Mouse (Mus musculus) forebrain, embryonic 13.5 days (tissue): ENCODE results near the gene Abcc12. TPM values are rescaled to one million over a fixed set of nuclear protein-coding genes. Genes with fewer than 3 reads are reported as not detected.

Source experiments
- ATAC-seq: fragments of 200-750 bp; cut with Nextera tagmentation; 2 replicates; pipeline ENCODE4 v1.8.0; 2017
- H3K27ac ChIP-seq: fragments of 300-500 bp; sonication (generic); 2 replicates; pipeline ENCODE4 v1.5.1; 2015; ENCODE audit warnings: inconsistent platforms, mild to moderate bottlenecking, moderate library complexity
- H3K27me3 ChIP-seq: fragments of 300-500 bp; sonication (generic); 2 replicates; pipeline ENCODE4 v1.6.1; 2015; ENCODE audit warnings: mild to moderate bottlenecking, inconsistent platforms
- H3K36me3 ChIP-seq: fragments of 300-500 bp; sonication (generic); 2 replicates; pipeline ENCODE4 v1.6.1; 2015; ENCODE audit warnings: mild to moderate bottlenecking, inconsistent platforms; ENCODE audit not compliant: poor library complexity, severe bottlenecking
- H3K4me1 ChIP-seq: fragments of 300-500 bp; sonication (generic); 2 replicates; pipeline ENCODE4 v1.6.1; 2015; ENCODE audit warnings: inconsistent platforms
- H3K4me2 ChIP-seq: fragments of 300-500 bp; sonication (generic); 2 replicates; pipeline ENCODE4 v1.6.1; 2015; ENCODE audit warnings: inconsistent platforms, mild to moderate bottlenecking, moderate library complexity
- H3K4me3 ChIP-seq: fragments of 300-500 bp; sonication (generic); 2 replicates; pipeline ENCODE4 v1.5.1; 2015; ENCODE audit warnings: mild to moderate bottlenecking, inconsistent platforms
- H3K9ac ChIP-seq: fragments of 300-500 bp; sonication (generic); 2 replicates; pipeline ENCODE4 v1.6.1; 2015; ENCODE audit warnings: mild to moderate bottlenecking, inconsistent platforms
- H3K9me3 ChIP-seq: fragments of 300-500 bp; sonication (generic); replicated peaks from 2 replicates; pipeline ENCODE4 v1.6.1; 2016; ENCODE audit warnings: inconsistent platforms
- WGBS: fragments of 180-500 bp; shearing (Covaris S2); methylation state at CpG from one replicate; pipeline ENCODE4 v1.1.7; 2015; 5-methylcytosine and 5-hydroxymethylcytosine counted together
- polyA plus RNA-seq: library from polyadenylated mRNA; unstranded; fragments of >200 nt; fragmentation: Nextera tagmentation; extraction: Ambion mirVana; gene quantifications from 2 replicates; pipeline ENCODE4 v1.2.1, GENCODE M21; 2015

Gene Abcc12
- polyA plus RNA-seq, 1 experiment from 2014 or later = 0.15 TPM

DNA sequence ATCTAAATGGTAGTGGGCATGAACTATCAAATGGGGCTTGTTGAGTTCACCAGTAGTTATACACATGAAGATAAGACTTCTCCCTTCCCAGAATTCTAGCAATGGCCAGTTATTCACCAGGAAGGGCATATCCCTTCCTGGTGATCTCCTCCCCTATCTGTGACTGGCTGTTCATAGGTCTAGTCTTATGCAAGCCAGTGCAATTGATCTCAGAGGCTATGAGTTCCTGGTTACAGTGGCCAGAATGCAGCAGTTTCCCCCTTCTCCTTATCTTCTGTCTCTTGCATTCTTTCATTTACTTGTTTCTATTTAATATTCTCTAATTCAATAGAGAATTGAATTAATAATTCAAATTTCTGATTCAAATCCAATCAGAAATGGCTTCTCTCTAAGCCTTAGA lies 96.2 kb downstream of the Abcc12 start:
- no peaks in the 10 kb centered on the region for H3K4me1 ChIP-seq
- no peak overlapping the region for H3K27ac ChIP-seq
- no peaks in the 10 kb centered on the region for H3K9me3 ChIP-seq
- H3K27me3 ChIP-seq = no peaks in the 10 kb centered on the region
- H3K4me2 ChIP-seq = no peak overlapping the region
- no peaks in the 10 kb centered on the region for H3K36me3 ChIP-seq
- no peak for ATAC-seq
- H3K4me3 ChIP-seq = no peak overlapping the region
- no peak overlapping the region for H3K9ac ChIP-seq

- Histone ChIP-seq H3K9me3 (no peaks in the 10 kb centered on the region), H3K4me2 (no peak overlapping the region), H3K36me3 (no peaks in the 10 kb centered on the region), H3K4me3 (no peak overlapping the region), H3K4me1 (no peaks in the 10 kb centered on the region), H3K9ac (no peak overlapping the region), H3K27ac (no peak overlapping the region), H3K27me3 (no peaks in the 10 kb centered on the region)
- 89% methylated on average over 1 of the region's 1 CpGs for WGBS
- ATAC-seq = no peak
These were observed 98.4 kb downstream of the Abcc12 start for GRCm38 (mm10) chr8:86482116-86482515.

DNA sequence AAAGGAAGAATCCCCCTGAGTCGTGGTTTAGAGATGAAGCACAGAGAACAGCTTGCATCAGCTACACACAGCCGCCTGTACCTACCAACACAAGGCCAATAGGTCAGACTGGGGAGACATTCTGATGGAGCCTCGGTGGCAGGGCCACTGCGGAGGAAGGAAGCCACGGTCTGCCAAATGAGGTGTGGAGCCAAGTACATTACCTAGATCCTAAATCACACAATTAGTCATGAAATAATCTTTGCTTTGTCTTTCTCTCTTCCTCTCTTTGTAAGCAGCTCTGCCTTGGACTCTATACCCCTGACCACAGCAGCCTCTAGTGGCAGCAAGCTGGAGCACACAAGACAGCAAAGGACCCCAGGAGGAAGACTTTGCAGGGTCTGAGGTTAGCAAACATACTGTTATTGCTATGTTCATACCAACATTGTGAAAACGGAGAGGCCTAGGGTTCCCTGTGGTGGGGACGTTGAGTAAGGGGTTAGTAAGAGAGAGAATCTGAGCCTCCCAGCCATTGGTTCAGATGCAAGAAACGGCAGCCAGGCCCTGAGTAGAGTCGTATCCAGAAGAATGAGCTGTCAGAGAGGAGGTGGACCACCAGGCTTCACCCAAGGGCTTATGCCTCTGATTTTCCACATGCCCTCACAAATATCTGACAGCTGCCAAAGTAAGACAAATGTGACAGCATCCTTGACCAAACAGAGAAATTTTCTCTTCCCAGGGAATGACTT lies 104.6 kb downstream of the Abcc12 start:
- no peak overlapping the region for H3K4me2 ChIP-seq
- 55% methylated on average over 9 of the region's 9 CpGs for WGBS
- 0 out of 2 replicates have a peak, but pooled peaks cover 5% of the 10 kb centered on the region for H3K4me1 ChIP-seq
- peak; percentile 93 for ATAC-seq
- no peaks in the 10 kb centered on the region for H3K27me3 ChIP-seq
- H3K9me3 ChIP-seq = no peaks in the 10 kb centered on the region
- H3K27ac ChIP-seq = no peak overlapping the region
- H3K9ac ChIP-seq = no peak overlapping the region
- no peak overlapping the region for H3K4me3 ChIP-seq
- H3K36me3 ChIP-seq = no peaks in the 10 kb centered on the region

- 95% methylated on average over 4 of the region's 4 CpGs for WGBS
- Histone ChIP-seq H3K27me3 (no peaks in the 10 kb centered on the region), H3K27ac (no peak overlapping the region), H3K4me1 (0 out of 2 replicates have a peak, but pooled peaks cover 5% of the 10 kb centered on the region), H3K4me2 (no peak overlapping the region), H3K9ac (no peak overlapping the region), H3K9me3 (no peaks in the 10 kb centered on the region), H3K36me3 (no peaks in the 10 kb centered on the region), H3K4me3 (no peak overlapping the region)
- ATAC-seq = no peak
These were observed 106.0 kb downstream of the Abcc12 start for GRCm38 (mm10) chr8:86474461-86474860.

DNA sequence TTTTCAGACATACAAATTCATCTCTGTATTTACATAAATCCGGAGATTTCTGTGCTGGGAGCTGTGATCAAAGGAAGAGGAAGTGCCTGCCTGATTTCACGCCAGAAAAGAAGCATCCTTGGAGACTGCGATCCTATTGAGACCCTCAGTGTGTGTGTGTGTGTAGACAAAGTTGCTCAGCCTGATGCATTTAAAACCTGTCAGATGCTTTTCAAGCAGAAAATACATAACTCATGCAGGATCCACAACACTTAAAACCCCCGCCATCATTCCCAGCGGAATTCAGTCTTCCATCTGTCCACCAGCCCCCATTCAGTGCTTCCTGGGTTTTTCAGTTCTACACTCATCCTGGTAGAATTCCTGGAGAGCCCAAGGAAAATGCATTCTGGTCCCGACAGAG lies 107.4 kb downstream of the Abcc12 start:
- H3K27me3 ChIP-seq = no peaks in the 10 kb centered on the region
- H3K4me3 ChIP-seq = no peak overlapping the region
- H3K9me3 ChIP-seq = no peaks in the 10 kb centered on the region
- no peak overlapping the region for H3K27ac ChIP-seq
- H3K4me1 ChIP-seq = 0 out of 2 replicates have a peak, but pooled peaks cover 5% of the 10 kb centered on the region
- H3K4me2 ChIP-seq = no peak overlapping the region
- H3K9ac ChIP-seq = no peak overlapping the region
- ATAC-seq = no peak
- WGBS = 60% methylated on average over 6 of the region's 6 CpGs
- no peaks in the 10 kb centered on the region for H3K36me3 ChIP-seq

- ATAC-seq = no peak
- no peak overlapping the region for H3K9ac ChIP-seq
- 82% methylated on average over 2 of the region's 2 CpGs for WGBS
- H3K36me3 ChIP-seq = no peaks in the 10 kb centered on the region
- H3K9me3 ChIP-seq = no peaks in the 10 kb centered on the region
- H3K27me3 ChIP-seq = no peaks in the 10 kb centered on the region
- H3K27ac ChIP-seq = no peak overlapping the region
- no peak overlapping the region for H3K4me3 ChIP-seq
- H3K4me2 ChIP-seq = no peak overlapping the region
- H3K4me1 ChIP-seq = 0 out of 2 replicates have a peak, but pooled peaks cover 4% of the 10 kb centered on the region
These were observed 109.8 kb downstream of the Abcc12 start for GRCm38 (mm10) chr8:86470717-86471116.

GRCm38 (mm10) chr8:86463215-86463614 lies 117.3 kb downstream of the Abcc12 start:
- whole genome bisulfite sequencing = 100% methylated on average over 2 of the region's 2 CpGs
- H3K9me3 ChIP-seq = no peaks in the 10 kb centered on the region
- ATAC-seq = no peak

GRCm38 (mm10) chr8:86460372-86460771 lies 120.1 kb downstream of the Abcc12 start:
- WGBS = 71% methylated on average over 5 of the region's 5 CpGs
- Histone ChIP-seq H3K27me3 (no peaks in the 10 kb centered on the region), H3K4me1 (0 out of 2 replicates have a peak, but pooled peaks cover 3% of the 10 kb centered on the region), H3K9me3 (no peaks in the 10 kb centered on the region), H3K4me2 (no peak overlapping the region), H3K4me3 (no peak overlapping the region), H3K9ac (no peak overlapping the region), H3K27ac (no peak overlapping the region), H3K36me3 (no peaks in the 10 kb centered on the region)
- ATAC-seq = peak; percentile 59; the same call in 1 of the 2 replicates

More at GRCm38 (mm10) chr8:86463215-86463614, 117.3 kb downstream of the Abcc12 start:
- Histone ChIP-seq H3K27me3 (no peaks in the 10 kb centered on the region), H3K4me3 (no peak overlapping the region), H3K9ac (no peak overlapping the region), H3K4me1 (0 out of 2 replicates have a peak, but pooled peaks cover 3% of the 10 kb centered on the region), H3K36me3 (no peaks in the 10 kb centered on the region), H3K27ac (no peak overlapping the region), H3K4me2 (no peak overlapping the region)

- H3K9ac ChIP-seq = no peak overlapping the region
- H3K4me2 ChIP-seq = no peak overlapping the region
- H3K4me3 ChIP-seq = no peak overlapping the region
- no peaks in the 10 kb centered on the region for H3K4me1 ChIP-seq
- H3K36me3 ChIP-seq = no peaks in the 10 kb centered on the region
- H3K27me3 ChIP-seq = no peaks in the 10 kb centered on the region
- no peaks in the 10 kb centered on the region for H3K9me3 ChIP-seq
- H3K27ac ChIP-seq = no peak overlapping the region
- 89% methylated on average over 11 of the region's 11 CpGs for WGBS
- no peak for ATAC-seq
These were observed 126.6 kb downstream of the Abcc12 start for GRCm38 (mm10) chr8:86453697-86454480.

GRCm38 (mm10) chr8:86449870-86450515 lies 130.5 kb downstream of the Abcc12 start:
- Histone ChIP-seq H3K4me3 (no peak overlapping the region), H3K36me3 (no peaks in the 10 kb centered on the region), H3K27me3 (no peaks in the 10 kb centered on the region), H3K9me3 (no peaks in the 10 kb centered on the region), H3K27ac (no peak overlapping the region), H3K4me2 (no peak overlapping the region), H3K4me1 (0 out of 2 replicates have a peak, but pooled peaks cover 4% of the 10 kb centered on the region), H3K9ac (no peak overlapping the region)
- ATAC-seq = no peak
- WGBS = 88% methylated on average over 4 of the region's 4 CpGs

- H3K9me3 ChIP-seq = no peaks in the 10 kb centered on the region
- H3K4me1 ChIP-seq = 0 out of 2 replicates have a peak, but pooled peaks cover 4% of the 10 kb centered on the region
- no peak overlapping the region for H3K9ac ChIP-seq
- no peak overlapping the region for H3K4me2 ChIP-seq
- no peak overlapping the region for H3K27ac ChIP-seq
- WGBS = 90% methylated on average over 4 of the region's 4 CpGs
- H3K36me3 ChIP-seq = no peaks in the 10 kb centered on the region
- no peak overlapping the region for H3K4me3 ChIP-seq
- no peak for ATAC-seq
- no peaks in the 10 kb centered on the region for H3K27me3 ChIP-seq
These were observed 135.0 kb downstream of the Abcc12 start for GRCm38 (mm10) chr8:86445516-86445915.

DNA sequence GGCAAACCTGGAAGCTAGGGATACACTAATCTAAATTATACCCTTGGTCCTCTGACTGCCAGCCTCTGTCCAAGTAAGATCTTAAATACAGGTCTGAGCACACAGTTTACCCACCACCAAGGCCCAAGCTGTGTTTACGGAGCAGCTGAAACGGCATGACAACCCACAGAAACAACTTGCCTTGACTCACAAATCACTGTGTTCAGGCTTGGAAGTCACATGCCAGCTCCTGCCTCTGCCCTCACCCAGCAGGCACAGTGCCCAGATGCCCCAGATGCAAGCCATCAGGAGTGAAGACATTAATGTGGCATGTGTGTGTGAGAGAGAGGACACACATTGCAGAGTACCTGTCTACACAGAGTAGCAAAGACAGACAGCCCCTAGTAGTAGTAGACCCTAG lies 136.7 kb downstream of the Abcc12 start:
- H3K27me3 ChIP-seq = no peaks in the 10 kb centered on the region
- no peak overlapping the region for H3K4me2 ChIP-seq
- no peak overlapping the region for H3K9ac ChIP-seq
- no peaks in the 10 kb centered on the region for H3K9me3 ChIP-seq
- no peaks in the 10 kb centered on the region for H3K36me3 ChIP-seq
- WGBS = 86% methylated on average over 2 of the region's 2 CpGs
- no peak overlapping the region for H3K4me3 ChIP-seq
- H3K4me1 ChIP-seq = peaks cover 17% of the 10 kb centered on the region
- H3K27ac ChIP-seq = no peak overlapping the region
- ATAC-seq = no peak
